Mouse (Mus musculus): ENCODE measurements around the gene Nbas.
A peak's percentile ranks its signal among the peaks of the same experiment; 100 is the strongest.

The Nbas gene

GRCm38 (mm10) chr12:13389644-13390043 lies 120.7 kb downstream of the Nbas start:
- no peak for DNase-seq (ENCODE audit: low spot score in 2 of 2)

DNA sequence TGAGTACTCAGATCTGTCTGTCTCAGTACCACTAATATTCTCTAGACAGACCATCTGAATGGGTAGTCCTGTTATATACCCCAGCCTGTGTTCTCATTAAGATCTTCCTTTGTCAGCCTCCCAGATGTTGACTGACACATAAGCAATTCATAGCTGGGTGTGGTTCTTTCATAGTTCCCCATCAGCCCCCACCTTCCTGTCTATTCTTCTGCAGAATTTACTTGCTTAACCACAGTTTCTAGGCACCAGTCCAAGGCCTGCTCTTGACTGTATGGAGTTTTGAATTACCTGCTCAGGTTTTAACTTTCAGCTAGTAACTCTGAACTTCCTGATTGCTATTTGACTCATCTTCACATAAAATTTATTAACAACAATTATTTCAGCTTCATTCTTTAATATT lies 141.3 kb downstream of the Nbas start:
- DNase-seq (ENCODE audit: low spot score in 2 of 2) = no peak

DNA sequence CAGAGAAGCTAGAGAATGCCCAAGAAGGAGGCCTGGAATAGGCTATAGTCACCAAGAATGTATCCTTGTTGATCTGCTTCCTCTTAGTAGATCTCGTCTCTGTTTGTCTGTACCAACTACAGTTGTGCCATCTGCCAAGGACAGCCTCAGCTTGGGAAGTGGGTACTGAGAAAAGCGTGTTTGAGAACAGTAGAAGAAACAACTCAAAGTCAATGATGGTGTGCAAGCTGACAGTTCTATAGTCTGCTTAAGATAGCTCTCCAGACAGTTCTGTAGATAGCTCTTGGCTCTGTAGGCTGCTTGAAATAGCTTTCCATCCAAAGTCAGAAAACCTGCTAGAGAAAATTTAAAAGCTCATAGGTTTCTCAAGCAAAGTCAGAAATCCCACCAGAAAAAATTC lies 149.7 kb downstream of the Nbas start:
- DNase-seq (ENCODE audit: low spot score in 2 of 2) = peak in 1 of 2 experiments; percentile 9

DNA sequence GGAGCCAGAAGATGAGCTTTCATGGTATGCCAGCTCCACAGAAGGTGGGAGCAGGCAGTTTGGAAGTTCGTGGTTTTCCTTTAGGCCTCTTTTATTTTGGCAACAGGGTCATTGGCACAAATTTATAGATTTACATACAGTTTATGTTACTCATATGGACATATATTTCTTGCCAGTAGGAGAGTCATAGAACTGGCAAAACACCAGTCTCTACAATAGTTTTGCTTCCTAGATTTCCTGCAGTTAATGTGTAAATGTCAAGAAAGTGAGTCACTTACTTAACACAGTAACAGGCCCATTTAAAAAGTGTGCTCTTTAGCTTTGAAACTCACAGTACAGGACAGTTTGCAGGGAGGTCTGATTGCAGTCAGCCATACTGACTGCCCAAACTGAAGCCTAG lies 161.3 kb downstream of the Nbas start:
- DNase-seq (ENCODE audit: low spot score in 2 of 2) = no peak

DNA sequence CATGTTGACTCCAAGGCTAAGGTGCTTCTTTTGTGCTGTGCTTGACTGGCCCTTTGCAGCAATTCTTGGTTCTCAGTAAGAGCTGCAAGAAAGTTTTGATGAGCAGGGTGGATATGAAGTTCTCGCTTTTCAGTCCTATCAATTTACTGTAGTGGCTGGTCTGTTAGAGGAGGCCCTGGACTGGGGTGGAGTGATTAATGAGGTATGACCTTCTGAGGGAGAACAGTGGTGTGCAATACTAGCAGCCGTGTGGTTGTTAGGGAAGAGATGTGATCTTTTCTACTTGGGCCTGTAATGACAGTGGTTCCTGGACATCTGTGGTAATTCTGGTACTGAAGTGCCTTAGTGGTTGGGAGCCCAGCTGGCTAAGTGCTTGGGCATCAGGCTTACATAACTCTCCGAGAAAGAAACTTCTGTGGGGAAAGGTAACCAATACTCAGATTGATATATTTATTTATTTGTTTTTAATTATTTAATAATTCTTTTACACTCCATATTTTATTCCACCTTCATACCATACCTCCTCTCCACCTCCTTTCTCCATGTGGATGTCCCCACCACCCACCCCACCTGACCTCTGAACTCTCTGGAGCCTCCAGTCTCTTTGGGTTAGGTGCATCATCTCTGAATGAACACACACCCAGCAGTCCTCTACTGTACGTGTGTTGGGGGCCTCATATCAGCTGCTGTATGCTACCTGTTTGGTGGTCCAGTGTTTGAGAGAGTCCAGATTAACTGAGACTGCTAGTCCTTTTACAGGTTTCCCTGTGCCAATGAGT lies 175.9 kb downstream of the Nbas start:
- no peak for DNase-seq (ENCODE audit: low spot score in 2 of 2)

DNA sequence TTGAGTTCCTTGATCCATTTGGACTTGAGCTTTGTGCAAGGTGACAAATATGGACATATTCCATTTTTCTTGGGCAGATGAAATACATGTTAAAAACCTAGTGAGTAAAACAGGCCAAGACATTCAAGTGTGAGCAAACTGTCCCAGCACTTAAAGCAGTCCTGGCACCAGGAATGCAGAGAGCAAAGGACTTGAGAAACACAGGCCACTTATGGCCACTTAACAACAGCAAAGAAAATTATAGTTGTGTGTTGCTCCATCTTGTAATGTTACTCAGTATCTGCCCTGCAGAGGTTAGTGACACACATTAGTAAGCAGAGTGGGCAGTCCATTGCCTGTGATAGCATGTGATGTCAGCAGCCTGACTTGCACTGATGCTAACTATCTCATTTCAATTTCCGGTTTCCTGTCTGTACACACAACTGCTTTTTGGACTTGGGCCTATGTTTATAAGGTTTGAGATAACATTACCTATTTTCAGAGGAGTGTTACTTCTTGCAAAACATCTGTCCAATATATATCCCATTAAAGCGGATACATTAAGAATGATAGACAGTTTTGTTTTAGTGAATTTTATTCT lies 176.6 kb downstream of the Nbas start:
- no peak for DNase-seq (ENCODE audit: low spot score in 2 of 2)

- DNase-seq (ENCODE audit: low spot score in 2 of 2) = no peak
These were observed 180.0 kb downstream of the Nbas start for GRCm38 (mm10) chr12:13448916-13449315.

GRCm38 (mm10) chr12:13452050-13452449 lies 183.1 kb downstream of the Nbas start:
- no peak for DNase-seq (ENCODE audit: low spot score in 2 of 2)

DNA sequence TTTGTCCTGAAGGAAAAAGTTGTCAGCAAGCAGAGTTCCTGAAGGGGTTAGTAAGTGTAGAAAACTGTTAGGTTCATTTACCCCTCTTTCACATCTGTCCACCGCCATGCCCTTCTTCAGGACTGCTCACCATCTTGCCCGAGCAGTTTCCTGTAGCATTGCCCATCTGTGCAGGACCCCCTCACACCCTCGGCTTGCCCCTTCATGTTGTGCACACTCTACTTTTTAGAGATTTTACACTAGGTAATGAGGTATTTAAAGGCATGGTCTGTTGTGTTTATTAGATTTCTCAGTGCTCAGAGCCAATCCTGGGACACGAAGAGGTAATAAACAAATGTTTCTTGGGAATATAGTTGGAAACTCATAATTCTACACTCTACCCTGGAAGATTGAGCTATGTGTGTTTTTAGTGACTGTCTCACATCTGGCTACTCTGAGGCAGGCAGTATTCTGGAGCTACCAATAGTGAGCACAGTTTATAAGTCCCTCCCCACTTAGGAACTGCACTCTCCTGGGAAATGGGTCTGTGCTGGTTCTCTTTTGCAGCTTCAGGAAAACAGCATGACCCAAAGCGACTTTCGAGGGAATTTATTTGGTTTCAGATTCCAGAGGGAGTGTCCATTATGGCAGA lies 191.4 kb downstream of the Nbas start:
- no peak for DNase-seq (ENCODE audit: low spot score in 2 of 2)

- DNase-seq (ENCODE audit: low spot score in 2 of 2) = no peak
These were observed 192.7 kb downstream of the Nbas start for GRCm38 (mm10) chr12:13461558-13462153.

DNA sequence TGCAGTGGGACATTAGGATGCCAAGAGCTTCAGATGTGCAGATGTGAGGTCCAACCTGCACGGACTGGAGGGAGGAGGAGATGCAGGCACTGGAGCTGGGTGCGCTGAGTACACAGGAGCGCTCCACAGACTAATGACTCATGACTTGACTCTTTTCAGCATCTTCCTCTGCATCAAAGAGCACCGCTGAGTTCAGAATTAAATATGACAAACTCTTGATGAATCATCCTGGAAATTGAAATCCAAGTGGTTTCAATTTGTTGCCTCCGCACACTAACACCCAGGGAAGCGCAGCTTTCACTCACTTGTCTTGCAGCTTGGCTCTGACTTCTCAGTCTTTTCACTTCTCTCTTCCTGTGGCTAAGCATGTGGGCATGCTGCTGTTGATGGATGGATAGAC lies 193.5 kb downstream of the Nbas start:
- DNase-seq (ENCODE audit: low spot score in 2 of 2) = no peak

DNA sequence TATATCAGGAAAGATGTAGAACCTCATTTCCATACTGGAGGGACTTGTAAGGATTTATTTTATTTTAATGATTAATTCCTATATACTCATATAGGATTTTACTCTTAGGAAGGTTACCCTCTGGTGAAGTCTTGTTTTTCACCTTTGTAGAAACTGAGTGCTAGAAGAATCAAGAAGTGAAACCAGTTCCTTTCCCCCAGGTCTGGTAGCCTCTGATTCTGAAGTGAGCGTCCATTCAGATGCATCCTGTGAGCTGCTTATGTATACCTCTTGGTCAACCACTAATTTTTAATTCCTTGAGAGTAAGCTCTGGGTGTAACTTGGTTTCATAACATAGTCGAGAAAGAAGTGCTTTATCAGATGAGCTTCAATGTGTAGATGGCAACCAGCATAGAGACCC lies 196.6 kb downstream of the Nbas start:
- no peak for DNase-seq (ENCODE audit: low spot score in 2 of 2)

DNA sequence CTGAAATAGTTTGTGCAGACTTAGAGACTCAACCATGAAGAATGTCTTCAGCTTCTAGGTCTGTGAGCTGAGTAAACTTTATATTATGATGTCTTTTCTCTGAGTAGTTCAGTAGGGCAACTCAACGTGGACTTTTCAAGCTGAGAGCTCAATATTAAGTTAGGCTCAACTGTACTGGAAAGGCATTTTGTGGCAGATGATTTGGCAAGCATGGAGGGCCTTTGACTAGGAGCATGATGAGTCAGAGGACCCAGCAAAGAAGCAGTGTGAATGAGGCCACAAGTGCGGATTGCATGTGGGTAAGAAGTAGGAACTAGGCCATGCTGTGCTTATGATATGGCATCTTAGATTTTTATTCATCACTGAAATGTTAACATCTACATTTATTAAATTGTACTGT lies 205.9 kb downstream of the Nbas start:
- DNase-seq (ENCODE audit: low spot score in 2 of 2) = no peak

DNA sequence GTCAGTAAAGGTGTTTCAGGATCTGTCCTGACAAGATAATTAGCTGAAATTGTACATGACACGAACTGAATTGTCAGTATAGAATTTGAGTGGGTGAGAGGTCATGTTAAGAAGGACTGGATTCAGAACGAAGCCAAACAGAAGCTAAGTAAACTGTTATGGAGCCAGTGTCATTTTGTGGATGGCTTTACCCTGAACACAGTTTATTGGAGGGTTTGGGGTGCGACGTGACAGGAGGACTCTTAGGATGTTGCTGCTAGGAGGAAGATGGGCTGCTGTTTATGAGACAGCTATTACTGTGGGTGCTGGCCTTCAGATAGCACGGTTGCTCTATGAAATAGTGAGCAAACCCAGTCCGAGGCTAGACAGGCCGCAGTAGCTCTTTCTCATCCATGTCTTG lies 210.2 kb downstream of the Nbas start:
- no peak for DNase-seq (ENCODE audit: low spot score in 2 of 2)

DNA sequence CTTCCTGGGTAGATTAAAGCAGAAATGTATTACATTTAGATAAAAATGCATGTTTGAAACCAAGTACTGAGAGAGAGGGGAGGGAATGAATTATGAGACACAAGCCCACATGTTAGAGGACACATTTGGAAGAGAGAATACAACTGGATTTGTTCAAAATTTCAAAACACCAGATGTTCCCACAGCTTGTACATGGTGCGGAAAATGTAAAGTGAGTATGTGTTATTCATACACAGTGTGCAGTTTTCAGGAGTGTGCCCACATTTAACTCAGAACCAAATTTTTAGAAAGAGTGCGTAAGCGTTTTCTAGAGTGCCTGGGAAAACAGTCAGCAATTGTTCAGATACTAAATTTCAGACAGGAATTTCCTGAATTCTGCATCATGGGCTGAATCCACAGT lies 217.3 kb downstream of the Nbas start:
- no peak for DNase-seq (ENCODE audit: low spot score in 2 of 2)

DNA sequence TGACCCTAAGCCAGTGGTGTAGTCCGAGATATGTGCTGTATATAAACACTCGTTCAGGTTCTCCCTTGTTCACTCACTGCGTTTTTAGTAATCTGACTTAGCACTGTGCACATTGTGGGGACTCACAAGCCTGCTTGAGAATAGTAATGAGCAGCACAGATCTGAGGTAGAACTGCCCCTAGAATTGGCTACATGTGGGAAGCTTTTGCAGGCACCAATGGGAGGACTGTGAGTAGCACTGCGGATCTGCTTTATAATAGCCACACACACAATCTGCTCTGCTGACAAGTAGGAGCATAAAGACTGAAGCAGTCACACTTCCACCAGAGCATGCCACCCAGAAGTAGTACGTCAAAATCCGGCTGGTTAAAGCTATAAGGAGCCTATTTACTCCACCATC lies 228.3 kb downstream of the Nbas start:
- no peak for DNase-seq (ENCODE audit: low spot score in 2 of 2)

- DNase-seq (ENCODE audit: low spot score in 2 of 2) = no peak
These were observed 230.4 kb downstream of the Nbas start for GRCm38 (mm10) chr12:13499237-13499889.

DNA sequence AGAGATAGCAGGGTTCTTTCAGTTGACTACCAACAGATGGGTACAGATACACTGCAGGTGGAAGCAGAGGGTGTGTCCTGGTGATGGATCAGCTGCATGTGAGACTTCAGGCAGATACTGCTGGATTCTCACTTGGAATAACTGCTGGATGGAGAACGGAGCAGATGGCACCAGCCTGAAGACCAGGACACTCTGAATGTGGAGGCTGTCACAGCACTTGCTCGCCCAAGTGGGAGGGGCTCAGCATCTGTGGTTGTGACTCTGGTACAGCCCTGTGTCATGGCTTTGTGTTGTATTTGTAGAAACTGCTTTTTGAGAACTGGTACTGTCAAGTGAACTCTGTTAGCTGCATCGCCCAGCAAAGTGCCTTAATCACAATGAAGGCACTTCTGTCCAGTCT lies 231.3 kb downstream of the Nbas start:
- no peak for DNase-seq (ENCODE audit: low spot score in 2 of 2)

DNA sequence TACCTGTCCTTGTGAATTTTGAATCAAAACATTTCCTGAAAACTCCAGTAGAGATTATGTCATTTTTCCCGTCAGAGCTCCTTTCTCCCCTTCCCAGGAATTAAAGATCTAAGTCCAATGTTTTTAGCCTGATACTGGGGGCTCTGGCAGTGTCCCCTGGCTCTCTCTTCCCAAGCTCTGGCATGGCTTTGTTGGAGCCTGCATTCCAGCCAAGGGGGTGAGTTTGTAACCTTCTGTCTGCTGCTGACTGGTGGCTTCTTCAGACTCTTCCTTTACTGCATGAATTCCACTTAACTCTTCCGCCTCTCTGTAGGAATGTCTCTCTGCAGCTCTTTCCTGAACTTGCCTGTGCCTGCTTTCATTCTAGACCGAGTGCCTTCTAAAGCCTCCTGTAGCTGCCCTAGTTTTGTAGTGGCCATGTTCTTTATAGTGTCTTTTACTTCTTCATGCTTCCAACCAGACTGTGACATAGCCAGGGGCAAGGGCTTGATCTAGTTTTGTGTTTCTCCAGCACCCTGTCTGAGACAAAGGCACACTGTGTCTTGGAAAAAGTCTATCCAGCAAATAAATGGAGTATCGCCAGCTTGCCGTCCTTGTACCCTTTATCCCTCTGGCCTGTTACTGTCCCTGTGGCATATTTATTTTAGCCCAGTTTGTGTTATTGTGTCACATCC lies 236.0 kb downstream of the Nbas start:
- no peak for DNase-seq (ENCODE audit: low spot score in 2 of 2)

DNA sequence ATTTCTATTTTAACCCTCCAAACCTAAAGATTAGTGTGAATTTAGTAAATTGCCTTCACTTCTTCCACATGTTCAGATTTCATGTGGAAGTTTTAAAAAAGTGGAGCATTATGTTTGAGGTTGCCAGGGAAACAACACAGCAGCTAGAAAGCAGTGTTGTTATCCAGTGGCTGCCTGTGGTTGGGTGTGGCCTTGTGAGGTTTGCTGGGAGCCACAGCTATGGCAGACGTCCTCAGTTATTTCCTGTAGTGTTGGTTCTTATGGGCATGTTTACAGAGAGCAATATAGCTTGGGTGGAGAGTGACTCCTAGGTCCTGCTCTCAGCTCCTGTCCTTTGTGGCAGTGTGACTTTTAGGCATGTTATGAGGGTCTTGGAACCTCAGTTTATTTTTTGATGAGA lies 249.1 kb downstream of the Nbas start:
- no peak for DNase-seq (ENCODE audit: low spot score in 2 of 2)

GRCm38 (mm10) chr12:13519413-13519812 lies 250.5 kb downstream of the Nbas start:
- DNase-seq (ENCODE audit: low spot score in 2 of 2) = no peak

Measured in frontal cortex, postnatal 10 days (tissue).